Mouse (Mus musculus): Measurements from ENCODE around the gene Fdxr.

DNA sequence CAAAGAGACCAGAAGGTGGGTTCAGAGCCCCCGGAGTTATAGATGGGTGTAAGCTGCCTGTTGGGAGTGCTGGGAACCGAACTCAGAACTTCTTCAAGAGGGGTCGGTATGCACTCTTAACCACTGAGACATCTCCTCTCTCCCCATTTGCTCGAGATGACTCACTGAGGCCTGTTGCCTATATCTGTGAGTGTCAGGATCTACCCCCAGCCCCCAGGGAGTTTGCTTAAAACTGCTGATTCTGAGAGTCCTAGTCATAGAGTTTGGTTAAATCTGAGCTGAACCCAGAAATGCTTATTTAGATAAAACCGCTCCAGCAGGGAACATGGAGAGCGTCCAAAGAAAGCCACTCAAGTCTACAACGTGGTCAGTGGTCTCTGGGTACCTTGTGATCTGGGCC is 2.7 kb downstream of the Fdxr start:
- TF ChIP-seq CTCF (IDR thresholded peaks at IDR 0.05; ENCODE audit: extremely low read depth, insufficient read length, insufficient replicate concordance, low read depth, low read length): no peak
- no peak for TF ChIP-seq POLR2A (IDR thresholded peaks at IDR 0.05; ENCODE audit: low read depth, low read length)

Measured in small intestine, adult 2 months (tissue).